Mouse (Mus musculus) ES-Bruce4 (cell line): Measurements from ENCODE around the gene Diras1. TPM values are rescaled to one million over a fixed set of nuclear protein-coding genes. Genes with fewer than 3 reads are reported as not detected.

ENCODE experiments used
- H3K27ac ChIP-seq: 2 replicates; pipeline ENCODE4 v1.5.1; 2012; ENCODE audit warnings: low read length, inconsistent platforms; ENCODE audit not compliant: insufficient read depth
- H3K27me3 ChIP-seq: 2 replicates; pipeline ENCODE4 v1.6.1; 2012; ENCODE audit warnings: mild to moderate bottlenecking, low read length, inconsistent platforms; ENCODE audit not compliant: control insufficient read depth, poor library complexity, insufficient read depth, severe bottlenecking
- H3K36me3 ChIP-seq: 2 replicates; pipeline ENCODE4 v1.6.1; 2012; ENCODE audit warnings: inconsistent platforms, mild to moderate bottlenecking, low read length, moderate library complexity; ENCODE audit not compliant: control insufficient read depth, poor library complexity, insufficient read depth, severe bottlenecking
- H3K4me1 ChIP-seq: one replicate; pipeline ENCODE4 v1.8.1; 2011; ENCODE audit warnings: low read length; ENCODE audit not compliant: control insufficient read depth, insufficient read depth
- H3K4me3 ChIP-seq: 2 replicates; pipeline ENCODE4 v1.5.1; 2011; ENCODE audit warnings: low read depth, mild to moderate bottlenecking, low read length
- H3K9ac ChIP-seq: 2 replicates; pipeline ENCODE4 v1.6.1; 2012; ENCODE audit warnings: low read depth, mild to moderate bottlenecking, inconsistent platforms; ENCODE audit not compliant: poor library complexity, severe bottlenecking
- H3K9me3 ChIP-seq: replicated peaks from 2 replicates; pipeline ENCODE4 v1.6.1; 2012; ENCODE audit warnings: mild to moderate bottlenecking, low read length, inconsistent platforms; ENCODE audit not compliant: control insufficient read depth, poor library complexity, insufficient read depth, severe bottlenecking
- CTCF ChIP-seq: IDR thresholded peaks from one replicate; pipeline ENCODE4 v1.8.1; 2011; ENCODE audit warnings: low read depth, low read length
- EP300 ChIP-seq: IDR thresholded peaks from 2 replicates; pipeline ENCODE4 v1.6.1; 2011; ENCODE audit warnings: low read depth, low read length; ENCODE audit not compliant: insufficient read depth
- POLR2A ChIP-seq: IDR thresholded peaks from one replicate; pipeline ENCODE4 v1.8.1; 2011; ENCODE audit warnings: low read length; ENCODE audit not compliant: insufficient read depth
- polyA plus RNA-seq: library from polyadenylated mRNA; stranded (reverse); fragments of >200 nt; gene quantifications from 2 replicates; pipeline ENCODE4 v1.2.4, GENCODE M21; 2011; ENCODE audit warnings: low read depth; ENCODE audit not compliant: missing spikeins, insufficient read depth, insufficient read length

Gene Diras1
- polyA plus RNA-seq, 1 experiment = 0.27 TPM

DNA sequence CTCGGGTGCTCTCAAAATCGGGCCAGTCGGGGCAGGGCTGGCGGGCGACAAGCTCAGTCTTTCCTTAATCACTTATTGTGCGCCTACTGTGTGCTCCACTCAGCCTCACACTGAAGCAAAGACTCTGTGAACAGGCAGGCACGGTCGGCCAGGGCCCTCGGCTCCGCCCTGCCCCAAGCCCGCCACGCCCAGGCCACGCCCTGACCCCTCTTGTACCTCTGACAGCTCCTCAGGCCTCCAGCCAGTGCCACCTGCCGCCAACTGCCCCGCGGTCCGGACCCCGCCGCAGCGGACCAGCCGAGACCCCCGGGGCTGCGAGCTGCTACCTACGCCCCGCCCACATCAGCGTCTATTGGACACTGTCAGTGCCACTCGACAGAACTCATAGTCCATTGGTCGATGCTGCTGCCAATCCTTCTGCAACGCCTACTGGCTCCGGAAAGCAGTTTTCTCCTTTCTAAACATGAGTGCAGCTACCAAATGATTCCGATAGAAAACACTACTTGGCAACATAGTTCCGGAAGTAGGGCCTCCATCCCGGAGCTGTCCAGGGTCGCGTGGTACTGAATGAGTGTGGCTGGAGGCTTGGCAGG is 11.6 kb upstream of the Diras1 start, which contains the start of gene Slc39a3:
Gene Slc39a3 (minus strand): TSS at position 439 of the 593 bp plus-strand sequence.
- Histone ChIP-seq H3K9me3 (no peaks in the 10 kb centered on the region), H3K9ac (peak within 1 kb of the TSS; percentile 24; the same call in 1 of the 2 replicates), H3K27me3 (no peaks in the 10 kb centered on the region), H3K4me3 (peak within 1 kb of the TSS; percentile 79), H3K27ac (no peak within 1 kb of the TSS), H3K36me3 (no peaks in the 10 kb centered on the region), H3K4me1 (no peaks in the 10 kb centered on the region)
- peak; percentile 47 for TF ChIP-seq POLR2A
- TF ChIP-seq CTCF = no peak
- 0 out of 2 replicates have a peak, but pooled peaks have one; percentile 7 for TF ChIP-seq EP300

DNA sequence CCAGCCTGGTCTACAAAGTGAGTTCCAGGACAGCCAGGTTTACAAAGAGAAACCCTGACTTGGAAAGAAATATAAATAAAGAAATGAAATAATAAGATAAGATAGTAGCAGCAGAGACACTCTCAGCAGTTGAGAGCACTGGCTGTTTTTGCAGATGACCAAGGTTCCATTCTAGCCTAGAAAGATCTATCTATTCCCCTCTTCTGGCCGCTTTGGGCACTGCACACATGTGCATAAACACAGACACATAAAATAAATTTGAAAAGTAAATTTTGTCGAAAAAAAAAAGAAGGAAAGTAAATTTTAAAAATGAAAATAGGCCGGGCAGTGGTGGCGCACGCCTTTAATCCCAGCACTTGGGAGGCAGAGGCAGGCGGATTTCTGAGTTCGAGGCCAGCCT is 10.8 kb upstream of the Diras1 start:
- no peak overlapping the region for H3K4me3 ChIP-seq
- H3K4me1 ChIP-seq = no peaks in the 10 kb centered on the region
- no peaks in the 10 kb centered on the region for H3K36me3 ChIP-seq
- H3K27ac ChIP-seq = no peak overlapping the region
- H3K27me3 ChIP-seq = no peaks in the 10 kb centered on the region
- H3K9me3 ChIP-seq = no peaks in the 10 kb centered on the region
- TF ChIP-seq CTCF = no peak
- TF ChIP-seq EP300 = no peak
- no peak for TF ChIP-seq POLR2A
- H3K9ac ChIP-seq = no peak overlapping the region

DNA sequence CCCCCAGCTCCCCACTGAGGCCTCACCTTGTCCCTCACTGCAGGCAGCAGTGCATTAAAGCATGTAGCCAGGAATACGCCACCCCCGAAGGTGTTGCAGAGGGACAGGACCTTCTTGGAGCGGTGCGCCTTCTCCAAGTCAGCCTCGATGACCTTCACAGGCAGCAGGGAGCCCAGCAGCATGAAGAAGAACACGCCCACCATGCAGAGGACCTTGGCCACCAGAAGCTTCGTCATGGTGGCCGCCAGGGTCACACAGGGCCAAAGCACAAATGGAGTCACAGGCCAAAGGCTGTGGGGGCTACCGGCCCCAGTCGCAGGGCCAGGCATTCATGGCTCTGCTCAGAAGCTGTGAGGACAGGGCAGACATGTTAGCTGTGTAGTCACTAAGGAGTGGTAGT is 8.1 kb upstream of the Diras1 start:
- H3K27me3 ChIP-seq = no peaks in the 10 kb centered on the region
- H3K4me3 ChIP-seq = no peak overlapping the region
- no peaks in the 10 kb centered on the region for H3K36me3 ChIP-seq
- TF ChIP-seq EP300 = no peak
- TF ChIP-seq POLR2A = no peak
- TF ChIP-seq CTCF = no peak
- H3K9me3 ChIP-seq = no peaks in the 10 kb centered on the region
- no peak overlapping the region for H3K27ac ChIP-seq
- H3K9ac ChIP-seq = no peak overlapping the region
- H3K4me1 ChIP-seq = no peaks in the 10 kb centered on the region

DNA sequence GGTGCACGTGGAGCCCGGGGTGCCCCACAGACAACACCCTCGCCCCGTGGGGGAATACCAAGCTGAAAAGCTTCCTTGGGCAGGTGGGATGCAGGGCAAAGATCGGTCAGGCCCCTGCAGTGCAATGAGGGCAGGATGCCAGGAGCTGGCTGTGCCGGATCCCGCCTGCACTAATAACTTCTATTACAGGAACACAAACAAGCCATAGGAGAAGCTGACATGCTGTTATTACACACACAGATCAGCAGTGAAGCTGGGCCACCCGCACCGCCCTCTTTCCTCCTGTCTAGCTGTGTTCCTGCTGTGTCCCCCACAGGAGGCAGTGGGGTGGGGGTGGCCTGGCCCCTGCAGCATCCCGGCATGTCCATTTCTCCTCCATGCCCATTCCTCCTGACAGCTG is 3.6 kb upstream of the Diras1 start:
- no peaks in the 10 kb centered on the region for H3K36me3 ChIP-seq
- H3K9me3 ChIP-seq = no peaks in the 10 kb centered on the region
- H3K27ac ChIP-seq = no peak overlapping the region
- H3K9ac ChIP-seq = no peak overlapping the region
- H3K27me3 ChIP-seq = no peaks in the 10 kb centered on the region
- TF ChIP-seq EP300 (no peak), POLR2A (no peak), CTCF (no peak)
- no peak overlapping the region for H3K4me3 ChIP-seq
- H3K4me1 ChIP-seq = peaks cover 2% of the 10 kb centered on the region

DNA sequence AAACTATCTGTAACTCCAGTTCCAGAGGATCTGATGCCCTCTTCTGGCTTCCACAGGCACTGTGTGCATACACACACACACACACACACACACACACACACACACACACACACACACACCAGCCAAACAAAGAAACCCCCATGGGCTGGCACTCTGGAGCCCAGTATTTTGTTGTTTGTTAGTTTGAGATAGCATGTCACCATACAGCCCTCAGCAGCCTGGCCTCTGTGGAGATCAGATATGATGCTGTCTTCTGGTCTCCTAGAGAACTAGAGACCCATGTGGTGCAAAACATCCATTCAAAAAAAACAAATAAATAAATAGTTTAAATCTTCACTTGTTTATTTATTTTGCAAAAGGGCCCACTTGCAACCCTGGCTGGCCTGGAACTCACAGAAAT is 2.8 kb upstream of the Diras1 start:
- no peaks in the 10 kb centered on the region for H3K27me3 ChIP-seq
- TF ChIP-seq POLR2A = no peak
- TF ChIP-seq EP300 = no peak
- TF ChIP-seq CTCF = no peak
- H3K9ac ChIP-seq = no peak overlapping the region
- no peaks in the 10 kb centered on the region for H3K36me3 ChIP-seq
- H3K4me1 ChIP-seq = peaks cover 2% of the 10 kb centered on the region
- no peak overlapping the region for H3K27ac ChIP-seq
- no peaks in the 10 kb centered on the region for H3K9me3 ChIP-seq
- H3K4me3 ChIP-seq = no peak overlapping the region

DNA sequence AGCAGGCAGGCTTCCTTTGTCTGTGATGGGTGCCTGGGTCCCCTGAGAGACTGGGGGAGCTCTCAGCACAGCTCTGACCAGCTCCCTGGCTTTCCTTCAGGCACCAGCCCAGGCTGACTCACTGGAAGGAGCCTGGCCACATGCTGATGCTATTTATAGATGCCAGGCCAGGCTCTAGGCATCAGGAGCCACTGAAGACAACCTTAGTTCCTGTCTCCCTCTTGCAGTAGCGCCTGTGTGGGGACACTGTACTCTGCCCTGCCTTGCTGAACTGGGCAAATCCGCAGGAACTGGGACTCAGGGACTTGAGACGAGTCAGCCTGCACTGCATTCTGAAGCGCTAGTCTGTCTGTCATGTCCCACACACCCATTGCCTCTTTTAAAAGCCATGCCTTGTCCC is 1.9 kb upstream of the Diras1 start:
- no peak for TF ChIP-seq POLR2A
- no peak for TF ChIP-seq CTCF
- no peak for TF ChIP-seq EP300
- Histone ChIP-seq H3K27me3 (no peaks in the 10 kb centered on the region), H3K4me3 (no peak overlapping the region), H3K36me3 (no peaks in the 10 kb centered on the region), H3K9me3 (no peaks in the 10 kb centered on the region), H3K9ac (no peak overlapping the region), H3K27ac (no peak overlapping the region), H3K4me1 (peaks cover 2% of the 10 kb centered on the region)
